Mouse (Mus musculus) left cerebral cortex, postnatal 14 days (tissue): ENCODE measurements at regions not wholly inside any gene's neighbourhood (a gene's known extent, or its start where the extent isn't known, plus 50 kb on each side); places are given as distances from the start of the nearest gene placed in this dataset.

Experiments used
- DNase-seq, 2 experiments: peaks; one replicate each; pipeline ENCODE4 v3.0.0; 2021 to 2022; ENCODE audit warnings: low spot score in 2 of 2, mixed read lengths in 1 of 2
- intact Hi-C: fragments of 180-260 bp; cut with DNase I; formaldehyde crosslinking; loops from one replicate; pipeline ENCODE4 v1.15.1; 2025

DNA sequence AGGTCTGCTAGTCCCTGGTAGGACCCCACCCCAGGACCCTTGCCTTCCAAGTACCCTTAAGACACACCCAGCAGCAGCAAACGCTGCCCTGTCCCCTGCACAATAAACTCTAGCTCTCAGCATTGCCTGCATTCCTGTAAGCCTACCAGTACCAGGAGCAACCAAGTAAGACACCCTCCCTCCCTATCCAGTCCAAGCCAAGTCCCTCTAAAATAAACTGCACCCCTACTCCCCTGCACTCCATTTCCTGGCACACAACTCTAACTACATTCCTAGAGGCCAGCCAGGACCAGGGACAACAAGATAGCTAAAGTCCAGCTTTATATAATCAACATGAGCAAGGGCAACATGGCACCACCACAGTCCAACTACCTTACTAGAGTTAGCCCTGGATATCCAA lies 103.5 kb downstream of the Ids start:
- DNase-seq: no peak
- intact Hi-C loops: no loop called here

DNA sequence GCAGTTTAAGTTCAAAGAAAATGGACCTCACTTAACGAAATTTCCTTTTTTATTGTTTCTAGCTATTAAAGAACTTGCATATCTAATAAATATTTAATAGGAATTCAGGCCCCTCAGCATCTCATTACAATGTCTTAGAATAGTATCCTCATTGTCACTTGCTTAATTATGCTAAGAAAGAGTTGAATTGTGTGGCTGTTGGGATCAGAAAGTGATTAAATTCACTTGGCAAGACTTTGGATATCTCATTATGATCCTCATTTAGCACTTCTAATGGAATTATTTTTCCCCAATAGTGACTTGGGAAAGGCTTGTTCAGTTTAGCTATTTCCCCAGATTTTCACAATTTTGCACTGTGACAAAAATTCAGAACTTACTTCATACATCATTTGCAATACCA lies 148.9 kb downstream of the Ids start:
- DNase-seq: no peak
- intact Hi-C loops: no loop called here

DNA sequence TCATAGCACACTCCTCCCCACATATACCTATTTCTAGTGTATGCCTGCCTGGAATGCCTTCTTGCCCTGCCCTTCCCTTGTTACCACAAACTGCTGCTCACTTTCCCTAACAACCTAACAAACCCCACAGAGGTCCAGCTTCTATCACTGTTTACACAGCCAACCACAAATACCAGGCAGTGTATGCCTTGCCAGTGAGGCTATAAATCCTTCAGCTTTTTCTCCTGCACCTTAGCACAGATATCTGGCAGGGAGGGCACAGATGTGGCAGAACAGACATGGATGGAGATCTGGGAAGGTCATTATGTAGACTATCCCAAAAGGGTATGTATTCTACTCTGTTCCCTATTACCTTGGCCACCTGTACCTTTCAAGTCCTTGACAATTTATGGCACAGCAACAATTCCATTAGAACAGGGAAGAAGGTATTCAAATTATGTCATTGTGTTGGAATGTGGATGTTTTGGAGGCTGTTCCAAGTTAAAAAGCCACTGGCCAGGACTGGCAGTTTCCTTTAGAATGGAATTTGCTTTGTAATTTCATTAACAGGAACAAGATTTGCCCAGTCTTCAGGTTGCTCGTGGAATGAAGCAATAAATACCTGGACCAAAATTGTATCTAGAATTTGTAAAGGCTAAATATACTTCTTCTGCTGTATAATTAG lies 180.3 kb downstream of the Ids start:
- intact Hi-C loops: no loop called here
- no peak for DNase-seq

DNA sequence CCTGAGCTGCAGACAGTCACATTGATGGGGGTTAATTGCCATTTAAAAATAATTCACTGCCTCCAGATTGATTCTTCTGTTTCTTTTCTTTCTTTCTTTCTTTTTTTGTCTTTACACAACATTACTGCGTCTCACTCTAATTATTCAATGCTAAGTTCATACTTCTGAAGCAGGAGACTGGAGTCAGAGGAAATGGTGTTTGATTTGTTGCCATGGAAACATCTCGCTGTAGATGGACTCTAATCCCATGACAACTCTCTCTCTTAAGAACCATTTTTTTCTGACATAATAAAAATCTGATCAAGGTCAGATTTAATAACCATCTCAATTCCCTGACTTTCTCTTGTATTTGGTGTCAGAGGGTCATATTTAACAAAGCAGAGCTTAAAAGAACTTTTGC lies 195.1 kb downstream of the Ids start:
- no peak for DNase-seq
- intact Hi-C loops: no loop called here

DNA sequence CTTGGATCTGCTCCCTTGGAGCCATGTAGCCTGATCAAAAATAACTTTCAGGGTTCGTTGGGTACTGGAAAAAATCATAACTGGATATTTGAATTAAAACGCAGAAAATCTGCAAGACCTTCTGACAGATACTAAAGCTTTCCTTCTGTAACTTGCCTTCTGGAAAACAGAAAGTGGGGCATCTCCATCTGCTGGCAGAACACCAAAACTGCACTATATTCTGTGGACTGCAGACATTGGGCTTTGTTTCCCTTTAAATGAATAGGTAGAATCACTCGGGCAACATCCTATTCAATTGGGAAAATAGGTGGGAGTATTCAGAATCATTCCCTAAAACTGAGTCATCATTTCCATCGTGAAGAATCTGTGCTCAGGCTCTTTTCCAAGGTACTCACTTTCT lies 203.9 kb downstream of the Ids start:
- intact Hi-C loops: loop anchor here (5.0 kb wide), 1 partner anchor 1209 kb away; no protein-coding TSS in a partner anchor
- peak; percentile 18 to 37 for DNase-seq
